Mouse (Mus musculus): ENCODE measurements around the gene Gramd2. TPM values are rescaled to one million over a fixed set of nuclear protein-coding genes. Genes with fewer than 3 reads are reported as not detected.

Gene Gramd2
- total RNA-seq, 2 experiments from 2014 or later: 1.3 TPM; not detected in 1

DNA sequence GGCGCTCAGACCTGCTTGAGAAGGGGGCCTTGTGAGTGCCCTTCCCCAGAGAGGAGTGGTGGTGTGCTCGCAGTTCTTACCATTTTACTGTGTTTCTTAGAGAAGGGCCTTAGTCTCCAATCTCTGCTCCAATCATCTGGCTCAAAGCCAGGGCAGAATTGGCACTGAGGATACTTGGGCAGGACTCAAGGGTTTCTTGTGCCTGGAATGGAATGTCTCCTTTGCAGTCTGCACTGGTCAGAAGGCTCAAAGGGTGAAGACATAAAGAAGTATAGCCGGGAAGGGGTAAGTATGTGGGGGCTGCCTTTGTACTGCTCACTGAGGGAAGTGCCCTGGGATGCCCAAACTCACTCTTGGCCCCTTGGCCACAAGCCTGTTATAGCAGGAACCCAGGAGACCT lies 29.3 kb downstream of the Gramd2 start:
- no peak for ATAC-seq (replicated peaks; ENCODE audit: low FRiP score, poor library complexity, severe bottlenecking)

DNA sequence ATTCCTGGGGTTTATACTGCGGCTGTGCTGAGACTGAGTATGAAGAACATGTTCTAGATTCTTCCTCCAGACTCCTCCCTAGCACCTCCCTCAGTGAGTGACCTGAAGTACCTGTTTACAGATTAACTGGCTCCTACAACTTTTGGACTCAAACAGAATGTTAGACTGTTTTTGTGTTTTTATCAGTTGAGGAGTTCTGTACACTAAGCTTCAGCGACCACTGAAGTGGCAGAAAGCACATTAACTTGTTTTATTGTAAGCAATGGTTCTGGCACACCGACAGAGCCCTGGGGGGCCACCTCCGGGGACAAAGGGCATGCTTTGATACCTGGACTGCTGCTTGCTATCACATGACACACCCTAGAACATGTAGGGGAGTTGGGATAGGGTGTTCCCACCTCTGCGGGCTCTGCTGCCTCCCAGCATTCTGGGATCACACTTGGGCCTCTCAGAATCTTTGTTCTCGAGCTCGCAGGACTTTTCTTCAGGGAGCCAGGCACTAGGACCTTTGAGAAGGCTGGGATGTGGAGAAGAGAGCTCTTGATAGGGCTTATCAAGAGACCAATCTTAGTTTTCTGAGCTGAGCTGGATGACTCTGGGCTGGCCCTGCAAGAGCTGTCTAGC lies 36.4 kb downstream of the Gramd2 start:
- ATAC-seq (replicated peaks; ENCODE audit: low FRiP score, poor library complexity, severe bottlenecking): no peak

DNA sequence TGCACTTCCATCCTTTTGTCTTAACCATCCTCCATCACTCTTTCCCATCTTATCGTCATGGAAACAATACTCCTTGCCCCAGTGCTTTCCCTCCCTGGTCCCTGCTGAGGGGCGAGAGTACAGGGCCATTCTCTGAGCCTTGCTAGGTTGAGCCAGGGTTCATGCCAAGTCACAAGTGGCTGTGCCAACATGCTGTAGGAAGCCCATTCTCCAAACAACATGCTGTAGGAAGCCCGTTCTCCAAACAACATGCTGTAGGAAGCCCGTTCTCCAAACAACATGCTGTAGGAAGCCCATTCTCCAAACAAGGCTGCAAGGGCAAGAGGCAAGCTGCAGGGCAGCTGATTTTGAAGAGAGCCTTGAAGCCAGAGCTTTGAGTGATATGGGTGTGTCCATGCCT lies 38.3 kb downstream of the Gramd2 start:
- ATAC-seq (replicated peaks; ENCODE audit: low FRiP score, poor library complexity, severe bottlenecking): no peak

DNA sequence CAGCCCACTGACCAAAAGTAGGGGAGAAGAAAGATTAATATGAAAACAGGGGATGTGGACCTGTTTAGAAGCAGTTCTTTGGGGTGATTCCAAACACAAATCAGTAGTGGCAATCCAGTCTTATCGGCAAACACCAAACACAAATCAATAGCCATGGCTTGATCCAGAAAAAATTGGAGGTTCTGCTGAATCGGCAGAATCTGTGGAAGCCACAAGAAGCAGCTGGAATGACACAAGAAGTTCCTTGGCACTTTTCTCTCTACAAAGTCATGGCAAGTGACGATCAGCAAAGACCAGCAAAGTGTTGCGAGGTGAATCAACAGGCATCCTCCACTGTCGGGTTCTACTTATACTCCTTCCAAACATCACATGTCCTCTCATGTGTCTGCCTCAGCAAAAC lies 41.2 kb downstream of the Gramd2 start:
- ATAC-seq (replicated peaks; ENCODE audit: low FRiP score, poor library complexity, severe bottlenecking): no peak

DNA sequence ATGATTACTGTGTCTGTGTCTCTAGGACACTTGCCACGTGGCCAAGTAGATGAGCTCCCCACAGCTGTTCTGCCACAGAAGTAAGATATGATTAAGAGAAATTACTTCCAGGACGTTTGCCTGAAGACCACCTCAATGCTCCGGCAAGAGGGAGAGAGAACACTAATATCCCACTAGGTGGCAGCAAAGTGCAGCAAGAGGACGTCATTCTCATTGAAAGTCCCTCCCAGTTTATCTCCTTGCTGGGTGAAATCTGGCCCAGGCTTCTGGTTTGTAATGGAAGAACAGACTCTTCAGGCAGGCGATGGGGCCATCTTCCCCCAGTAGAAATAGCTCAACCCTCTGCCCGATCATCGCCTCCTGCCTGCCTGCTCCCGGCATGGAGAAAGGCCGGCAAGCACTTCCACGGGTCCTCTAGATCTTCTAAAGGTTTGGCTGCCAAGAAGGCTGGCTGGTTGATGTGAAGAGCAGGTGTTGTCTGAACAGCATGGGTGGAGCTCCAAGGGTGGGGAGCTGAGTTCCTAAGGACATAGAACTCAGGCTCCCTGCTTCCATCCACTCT lies 43.2 kb downstream of the Gramd2 start:
- ATAC-seq (replicated peaks; ENCODE audit: low FRiP score, poor library complexity, severe bottlenecking): peak; percentile 79

DNA sequence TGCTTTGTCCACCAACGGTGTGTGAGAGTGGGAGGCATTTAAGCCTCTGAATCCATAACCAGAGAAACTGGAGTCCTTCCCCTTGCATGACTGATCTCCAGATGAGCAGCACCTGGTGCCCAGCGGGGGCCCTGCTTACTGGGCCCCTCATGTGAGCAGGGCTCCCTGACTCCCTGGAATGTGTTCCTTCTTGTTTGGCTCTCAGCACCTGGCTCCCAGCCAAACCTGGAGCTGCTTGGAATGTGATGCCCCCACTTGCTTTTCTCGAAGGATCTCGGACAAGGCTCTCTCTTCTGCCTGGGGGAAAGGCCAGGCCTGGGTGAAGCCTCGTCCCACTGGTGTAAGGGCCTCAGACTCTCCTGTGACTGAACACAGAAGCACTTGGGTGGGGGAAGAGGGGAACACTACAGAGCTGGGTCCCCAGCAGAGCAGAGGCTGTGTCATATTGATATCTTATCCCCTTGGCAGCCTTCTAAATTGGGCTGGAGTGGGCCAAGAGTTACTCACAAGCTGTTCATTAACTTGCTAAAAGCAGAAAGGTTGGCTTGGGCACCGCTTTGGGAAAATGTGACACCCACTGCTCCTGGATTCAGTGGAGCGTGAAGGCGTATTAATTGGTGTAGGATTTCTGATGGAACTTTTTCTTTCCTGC lies 44.0 kb downstream of the Gramd2 start:
- no peak for ATAC-seq (replicated peaks; ENCODE audit: low FRiP score, poor library complexity, severe bottlenecking)

DNA sequence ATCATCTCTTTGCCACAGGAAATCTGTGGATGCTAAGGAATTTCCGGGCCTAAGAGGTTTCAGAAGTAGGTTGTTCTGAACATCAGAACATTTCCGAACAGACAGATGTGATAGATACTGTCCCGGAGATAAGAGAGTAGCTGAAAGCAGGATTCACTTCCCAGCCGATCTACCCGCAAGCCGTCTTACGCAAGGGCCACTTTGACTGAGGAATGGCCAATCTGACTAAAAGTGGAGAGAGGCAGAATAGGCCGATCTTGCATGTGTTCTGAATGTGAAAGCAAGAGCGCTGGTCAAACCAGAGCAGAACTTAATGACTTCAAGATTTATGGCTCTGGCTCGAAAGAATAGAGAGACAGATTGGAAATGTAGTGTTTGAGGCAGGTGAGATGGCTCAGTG lies 45.6 kb downstream of the Gramd2 start:
- ATAC-seq (replicated peaks; ENCODE audit: low FRiP score, poor library complexity, severe bottlenecking): no peak

DNA sequence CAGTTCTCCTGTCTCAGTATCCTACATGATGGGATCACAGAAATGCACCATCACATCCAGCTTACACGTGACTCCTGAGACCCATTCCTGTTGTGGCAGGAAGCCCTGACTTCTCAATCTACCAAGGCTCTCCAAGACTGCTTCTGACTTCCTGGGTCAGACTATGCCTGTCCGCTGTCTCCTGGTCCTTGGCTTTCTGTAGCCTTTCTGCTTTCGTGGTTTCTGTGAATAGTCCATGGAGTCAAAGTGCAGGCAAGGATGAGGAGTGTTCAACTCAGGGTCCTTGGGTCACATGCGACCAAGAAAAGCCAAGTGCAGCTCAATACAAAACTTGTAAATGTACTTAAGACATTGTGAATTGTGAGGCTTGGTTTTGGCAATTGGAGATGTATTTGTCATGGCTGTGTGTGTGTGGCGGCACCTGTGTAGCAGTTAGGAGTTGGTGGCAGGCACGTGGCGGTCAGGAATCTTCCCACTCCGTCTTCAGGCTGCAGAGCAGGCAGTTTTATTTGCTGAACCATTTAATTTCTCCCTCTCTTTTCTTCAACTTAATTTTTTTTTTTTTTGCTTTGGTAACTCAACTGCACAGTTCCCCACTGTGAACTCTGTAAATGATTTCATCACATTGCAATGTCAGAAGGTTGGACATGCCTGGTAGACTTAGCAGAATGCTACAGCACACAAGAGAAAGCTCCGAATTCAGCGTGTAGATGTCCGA lies 47.8 kb downstream of the Gramd2 start:
- ATAC-seq (replicated peaks; ENCODE audit: low FRiP score, poor library complexity, severe bottlenecking): no peak

DNA sequence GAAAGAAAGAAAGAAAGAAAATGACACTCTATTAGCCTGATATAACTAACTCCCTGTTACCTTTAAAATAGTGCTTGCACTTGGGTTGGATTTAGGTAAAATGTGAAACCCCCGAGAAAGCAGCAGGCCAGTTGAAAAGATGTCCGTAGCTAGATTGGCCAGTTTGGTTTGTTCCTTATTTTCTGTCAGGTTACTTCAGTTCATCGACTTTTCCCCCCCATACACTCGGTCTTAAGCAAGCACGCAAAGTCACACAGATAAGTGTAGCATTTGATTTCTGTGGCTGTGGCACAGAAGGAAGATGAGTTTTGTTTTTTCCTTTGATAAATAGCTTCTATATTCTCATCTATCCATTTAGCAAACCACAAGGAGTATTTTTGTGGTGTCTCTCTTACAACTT lies 51.2 kb downstream of the Gramd2 start:
- ATAC-seq (replicated peaks; ENCODE audit: low FRiP score, poor library complexity, severe bottlenecking): no peak

DNA sequence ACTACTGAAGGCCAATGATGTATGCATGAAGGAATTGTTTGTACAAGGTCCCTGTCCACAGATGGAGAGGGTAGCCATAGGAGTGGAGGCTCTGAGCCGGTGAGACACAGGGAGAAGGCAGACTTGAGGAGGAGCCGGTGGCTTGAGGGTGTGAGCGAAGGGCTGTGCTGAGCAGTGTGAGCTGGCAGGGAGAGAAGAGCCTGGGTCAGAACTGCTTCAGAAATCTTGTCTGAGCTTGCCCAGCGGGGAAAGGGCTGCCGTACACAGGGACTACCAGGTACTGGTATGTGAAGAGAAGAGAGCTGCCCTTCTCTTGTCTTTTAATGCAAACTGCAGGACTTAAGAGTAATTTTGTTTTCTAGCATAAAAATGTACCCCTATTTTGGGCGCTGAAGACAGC lies 53.1 kb downstream of the Gramd2 start:
- ATAC-seq (replicated peaks; ENCODE audit: low FRiP score, poor library complexity, severe bottlenecking): no peak

DNA sequence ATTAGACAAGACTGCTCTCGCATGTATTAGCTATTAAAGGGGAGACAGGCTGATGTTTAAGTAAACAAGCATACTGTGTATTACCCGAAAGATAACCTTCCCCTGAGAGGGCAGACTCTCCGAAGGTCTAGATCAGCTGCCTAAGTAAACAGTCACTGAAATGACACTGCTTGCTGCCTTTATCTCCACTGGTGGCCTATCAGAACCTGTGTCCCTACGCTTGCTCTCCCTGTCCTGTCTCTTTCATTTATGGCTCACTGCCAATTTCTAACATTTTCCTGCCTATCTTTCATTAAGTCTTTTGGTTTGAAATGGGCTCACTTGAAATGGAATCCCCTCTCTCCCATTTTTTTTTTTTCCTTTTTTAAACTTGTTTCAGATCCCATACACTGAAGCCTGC lies 55.5 kb downstream of the Gramd2 start:
- ATAC-seq (replicated peaks; ENCODE audit: low FRiP score, poor library complexity, severe bottlenecking): peak; percentile 74

DNA sequence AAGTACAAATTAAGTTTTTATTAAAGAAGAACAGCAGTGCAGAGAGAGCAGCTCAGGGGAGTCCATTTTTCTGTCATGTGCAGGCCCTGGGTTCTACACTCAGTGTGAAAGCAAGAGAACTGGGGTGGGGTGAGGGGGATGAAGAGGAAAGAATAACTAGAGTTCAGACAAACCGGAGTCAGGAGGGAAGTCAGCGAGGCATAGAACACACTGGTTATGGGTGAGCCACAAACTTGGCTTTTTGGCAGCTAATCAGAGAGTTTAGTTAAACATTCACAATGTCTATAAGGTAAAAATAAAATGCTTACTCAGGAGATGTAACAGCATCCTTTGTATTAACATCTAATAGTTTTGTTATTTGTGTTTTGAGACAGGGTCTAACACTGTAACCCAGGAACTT lies 60.6 kb downstream of the Gramd2 start:
- no peak for ATAC-seq (replicated peaks; ENCODE audit: low FRiP score, poor library complexity, severe bottlenecking)

DNA sequence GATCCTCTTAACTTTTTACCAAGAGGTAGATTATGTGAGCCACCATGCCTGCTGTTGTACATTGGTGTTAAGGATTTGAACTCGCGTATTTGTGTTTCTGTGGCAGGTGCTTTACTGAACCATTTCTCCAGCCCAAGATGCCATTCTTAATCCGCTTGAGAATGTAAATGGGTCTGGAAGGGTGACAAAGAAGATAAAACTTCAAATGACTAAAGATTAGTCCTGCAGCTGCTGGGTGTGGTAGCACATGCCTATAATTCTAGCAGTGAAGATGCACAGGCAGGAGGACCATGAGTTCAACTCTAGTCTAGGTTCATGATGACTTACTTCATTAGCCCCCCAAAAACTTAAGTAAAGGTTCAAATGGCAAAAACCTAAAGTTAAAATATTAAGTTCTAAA lies 64.0 kb downstream of the Gramd2 start:
- ATAC-seq (replicated peaks; ENCODE audit: low FRiP score, poor library complexity, severe bottlenecking): 0 out of 2 replicates have a peak, but pooled peaks have one; percentile 20

DNA sequence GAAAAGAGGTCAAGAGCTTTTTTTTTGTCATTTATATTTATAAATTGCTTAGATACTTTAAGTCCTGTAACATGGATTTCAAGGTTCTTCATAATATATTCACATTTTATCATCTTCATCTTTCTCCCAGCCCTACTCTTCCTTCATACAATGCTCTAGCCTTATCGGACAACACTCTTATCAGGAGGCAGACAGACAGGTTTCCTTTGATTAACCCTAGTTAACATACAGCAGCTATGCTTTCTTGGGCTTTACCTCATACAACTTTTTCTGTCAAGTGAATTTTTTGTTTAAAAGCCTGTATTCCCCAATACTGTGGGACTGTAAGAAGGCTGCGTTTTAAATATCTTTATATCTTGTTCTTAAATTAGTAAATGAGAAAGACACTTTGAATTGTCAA lies 68.4 kb downstream of the Gramd2 start:
- no peak for ATAC-seq (replicated peaks; ENCODE audit: low FRiP score, poor library complexity, severe bottlenecking)

DNA sequence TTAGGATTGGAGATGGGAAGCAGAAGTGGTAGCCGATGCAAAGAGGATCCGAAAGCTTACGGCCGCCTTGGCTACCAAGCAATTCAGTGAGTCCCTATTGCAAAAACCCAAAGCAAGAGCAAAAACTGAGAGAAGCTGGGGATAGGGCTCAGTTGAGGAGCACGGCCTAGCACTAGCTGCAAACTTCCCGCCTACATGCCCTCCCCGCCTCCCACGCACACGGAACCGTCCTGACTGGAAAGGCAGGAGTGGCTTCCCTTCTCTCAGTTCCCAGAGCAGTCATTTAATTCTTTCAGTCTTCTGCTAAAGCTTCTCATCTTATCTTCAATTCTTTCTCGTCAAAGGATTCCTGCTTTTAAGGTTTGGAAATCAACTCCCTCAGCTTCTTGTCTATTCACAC lies 69.0 kb downstream of the Gramd2 start:
- ATAC-seq (replicated peaks; ENCODE audit: low FRiP score, poor library complexity, severe bottlenecking): no peak

DNA sequence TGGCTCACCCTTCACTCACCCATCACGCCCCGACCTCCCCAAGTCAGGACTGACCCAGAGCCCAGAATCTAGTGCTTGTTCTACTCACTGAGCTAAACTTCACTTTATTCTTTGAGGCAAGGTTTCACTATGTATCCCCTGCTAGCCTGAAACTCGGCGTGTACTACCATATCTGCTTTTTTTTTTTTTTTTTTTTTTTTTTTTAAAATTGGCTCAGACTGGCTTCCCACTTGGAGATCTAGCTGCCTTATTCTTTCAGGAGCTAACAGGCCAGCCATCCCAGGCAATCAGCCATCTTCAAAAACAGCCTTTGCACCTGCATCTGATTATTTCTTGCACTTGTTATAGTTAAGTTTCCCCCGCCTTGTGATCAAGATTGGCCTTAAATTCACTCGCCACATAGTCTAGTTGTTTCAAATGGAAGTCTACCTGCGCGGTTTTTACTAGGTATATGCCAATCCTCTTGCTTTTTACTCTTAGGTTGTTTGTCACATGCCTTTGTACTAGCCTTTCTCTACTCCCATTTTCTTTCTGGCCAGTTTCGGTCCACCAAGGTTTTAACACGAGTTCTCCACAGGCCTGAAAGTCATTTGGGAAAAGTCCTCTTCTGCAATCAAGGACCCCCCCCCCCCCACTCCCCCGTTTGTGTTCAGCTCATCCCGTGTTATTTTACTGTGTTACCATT lies 69.8 kb downstream of the Gramd2 start:
- no peak for ATAC-seq (replicated peaks; ENCODE audit: low FRiP score, poor library complexity, severe bottlenecking)

DNA sequence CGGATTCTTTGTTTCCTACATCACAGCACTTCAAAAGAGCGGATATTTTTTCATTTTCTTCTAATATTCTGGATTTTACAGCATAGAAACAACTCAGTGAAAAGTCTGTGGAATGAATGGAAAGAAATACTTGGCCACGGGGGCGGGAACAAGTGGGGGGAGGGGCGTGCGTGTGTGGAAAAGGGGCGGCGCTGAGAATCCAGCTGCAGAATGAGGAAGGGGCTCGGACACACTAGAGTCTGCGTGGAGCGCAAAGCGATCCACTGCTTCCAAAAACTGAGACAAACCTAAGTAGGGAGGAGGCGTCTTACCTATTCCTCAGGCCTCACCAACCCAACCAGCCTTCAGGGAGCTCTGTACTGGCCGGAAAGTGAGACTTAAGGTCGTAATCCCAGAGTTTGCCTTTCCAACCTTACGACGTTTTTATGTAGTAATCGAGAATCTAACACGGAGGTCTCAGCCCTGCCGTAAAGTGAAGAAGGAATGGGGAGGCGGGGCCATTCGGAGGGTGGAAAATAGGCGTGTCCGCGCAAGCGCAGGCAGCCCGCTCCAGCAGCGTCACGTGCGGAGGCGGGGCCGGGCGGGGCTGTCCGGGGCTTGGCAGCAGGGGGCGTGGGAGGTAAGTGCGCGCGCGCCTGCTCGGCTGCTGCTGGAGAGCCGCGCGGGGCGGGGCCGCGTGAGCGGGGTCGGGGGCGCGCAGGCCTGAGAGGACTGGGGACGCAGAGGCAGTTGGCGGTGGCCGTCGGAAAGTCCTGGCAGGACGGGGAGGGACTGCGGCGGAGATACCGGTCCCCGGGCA lies 70.5 kb downstream of the Gramd2 start, which contains the start of the genes Senp8 and Myo9a:
TSS of gene Senp8 (minus strand) at position 444 of the 799 bp plus-strand sequence.
TSS of gene Myo9a (plus strand) at position 630 of the 799 bp plus-strand sequence.
- peak; percentile 89 for ATAC-seq (replicated peaks; ENCODE audit: low FRiP score, poor library complexity, severe bottlenecking)

DNA sequence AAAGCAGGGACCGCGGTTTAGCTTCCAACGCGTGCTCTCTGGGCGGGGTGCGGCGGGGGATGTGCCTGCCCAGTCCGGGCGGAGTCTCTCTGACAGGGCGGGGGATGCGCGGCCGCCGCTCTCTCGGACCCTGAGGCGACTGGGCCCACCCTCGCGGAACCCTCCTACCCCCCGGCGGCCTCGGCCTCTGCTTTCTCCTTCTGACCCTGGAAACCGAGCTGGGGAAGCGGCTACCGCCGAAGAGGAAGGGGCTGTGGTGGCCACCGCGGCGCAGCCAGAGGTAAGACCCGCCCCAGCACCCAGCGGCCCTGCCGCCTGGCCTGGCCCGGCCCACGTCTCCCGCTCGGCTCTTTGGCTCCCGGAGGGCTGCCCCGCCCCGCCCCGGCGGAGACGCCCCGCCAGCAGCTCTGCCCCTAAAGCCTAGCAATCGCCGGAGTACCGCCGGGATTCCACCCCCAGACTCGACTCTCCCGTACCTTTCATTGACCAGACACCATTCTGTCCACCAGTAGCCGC lies 71.2 kb downstream of the Gramd2 start:
- ATAC-seq (replicated peaks; ENCODE audit: low FRiP score, poor library complexity, severe bottlenecking): peak; percentile 83

DNA sequence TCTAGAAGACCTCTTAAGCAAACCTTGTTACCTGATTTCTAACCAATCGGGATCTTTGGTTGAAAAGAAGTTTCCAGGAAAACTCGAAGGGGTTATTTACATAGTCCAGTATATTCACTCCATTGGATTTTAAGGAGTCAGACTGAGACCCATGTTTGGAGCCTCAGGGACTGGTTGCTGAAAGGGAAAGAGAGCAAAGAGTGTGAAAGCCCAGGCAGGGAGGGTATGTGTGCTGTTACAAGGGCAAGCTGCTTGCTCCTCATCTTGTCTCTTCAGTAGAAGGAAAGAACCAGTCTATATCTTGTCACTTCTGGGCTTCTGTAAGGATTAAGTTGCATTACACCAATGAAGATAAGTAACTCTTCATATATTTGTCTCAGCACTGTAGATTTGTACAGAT lies 72.0 kb downstream of the Gramd2 start:
- ATAC-seq (replicated peaks; ENCODE audit: low FRiP score, poor library complexity, severe bottlenecking): no peak

Data from erythroblast, adult 5-6 weeks (primary cell).